Mouse (Mus musculus) ES-E14 (cell line): ENCODE results near the gene Inpp5d. TPM values are rescaled to one million over a fixed set of nuclear protein-coding genes. Genes with fewer than 3 reads are reported as not detected.

Experiments used
- DNase-seq: peaks from one replicate; pipeline ENCODE4 v3.0.0-alpha.2; 2013; ENCODE audit warnings: low read depth, low spot score
- H3K27ac ChIP-seq: 2 replicates; pipeline ENCODE4 v1.5.1; 2012; ENCODE audit warnings: low read depth, mild to moderate bottlenecking, low read length, moderate library complexity, mixed read lengths; ENCODE audit not compliant: poor library complexity, insufficient read depth, severe bottlenecking
- H3K36me3 ChIP-seq: 2 replicates; pipeline ENCODE4 v1.6.1; 2012; ENCODE audit warnings: mild to moderate bottlenecking, low read length, moderate library complexity, mixed read lengths; ENCODE audit not compliant: control insufficient read depth, poor library complexity, insufficient read depth, severe bottlenecking
- H3K4me1 ChIP-seq, 2 experiments: fragments of 150-350 bp in 1 of 2; sonication (generic) in 1 of 2; 2 replicates each; pipeline ENCODE4 v1.6.1; 2012; ENCODE audit warnings: low read length in 2 of 2, mild to moderate bottlenecking in 1 of 2, mixed read lengths in 1 of 2; ENCODE audit not compliant: control insufficient read depth in 2 of 2, insufficient read depth in 2 of 2, poor library complexity in 1 of 2
- H3K4me3 ChIP-seq, 2 experiments: fragments of 150-350 bp in 1 of 2; sonication (generic) in 1 of 2; 2 replicates each; pipeline ENCODE4 v1.5.1; 2012; ENCODE audit warnings: low read length in 2 of 2, low read depth in 1 of 2, mild to moderate bottlenecking in 1 of 2, mixed read lengths in 1 of 2; ENCODE audit not compliant: insufficient read depth in 1 of 2, poor library complexity in 1 of 2, severe bottlenecking in 1 of 2
- H3K9ac ChIP-seq: 2 replicates; pipeline ENCODE4 v1.6.1; 2012; ENCODE audit warnings: low read depth, mild to moderate bottlenecking, low read length, mixed read lengths; ENCODE audit not compliant: poor library complexity, insufficient read depth, severe bottlenecking
- H3K9me3 ChIP-seq: fragments of 150-350 bp; sonication (generic); 2 replicates; pipeline ENCODE4 v1.6.1; 2012; ENCODE audit warnings: low read depth, mild to moderate bottlenecking, low read length; ENCODE audit not compliant: control insufficient read depth, insufficient read depth
- CHD2 ChIP-seq: IDR thresholded peaks from 2 replicates; pipeline ENCODE4 v1.6.1; 2014; ENCODE audit warnings: mild to moderate bottlenecking, low read depth, low read length, inconsistent platforms
- HCFC1 ChIP-seq: IDR thresholded peaks from 2 replicates; pipeline ENCODE4 v1.6.1; 2012; ENCODE audit warnings: low read length, inconsistent platforms, borderline replicate concordance; ENCODE audit not compliant: insufficient read depth
- MAFK ChIP-seq: IDR thresholded peaks from 2 replicates; pipeline ENCODE4 v1.6.1; 2014; ENCODE audit warnings: mild to moderate bottlenecking, low read depth, low read length, inconsistent platforms; ENCODE audit not compliant: insufficient read depth
- ZC3H11A ChIP-seq: IDR thresholded peaks from 2 replicates; pipeline ENCODE4 v1.6.1; 2012; ENCODE audit warnings: low read depth, mild to moderate bottlenecking, inconsistent platforms, low read length, borderline replicate concordance
- ZNF384 ChIP-seq: IDR thresholded peaks from 2 replicates; pipeline ENCODE4 v1.6.1; 2012; ENCODE audit warnings: low read depth, low read length, inconsistent platforms
- in situ Hi-C, 2 experiments: fragments of 600-800 bp; cut with MboI; formaldehyde crosslinking; loops; one replicate each; pipeline ENCODE4 v1.15.1; 2025; ENCODE audit warnings: low sequenced_read_pairs in 2 of 2, inconsistent platforms in 1 of 2; ENCODE audit not compliant: unreplicated experiment in 2 of 2
- total RNA-seq: library from RNA; depleted of rRNA; stranded (reverse); fragments of 300-350 nt; gene quantifications from 2 replicates; pipeline ENCODE4 v1.2.3, GENCODE M21; 2012

Inpp5d gene
- total RNA-seq, 1 experiment = 39.5 TPM

DNA sequence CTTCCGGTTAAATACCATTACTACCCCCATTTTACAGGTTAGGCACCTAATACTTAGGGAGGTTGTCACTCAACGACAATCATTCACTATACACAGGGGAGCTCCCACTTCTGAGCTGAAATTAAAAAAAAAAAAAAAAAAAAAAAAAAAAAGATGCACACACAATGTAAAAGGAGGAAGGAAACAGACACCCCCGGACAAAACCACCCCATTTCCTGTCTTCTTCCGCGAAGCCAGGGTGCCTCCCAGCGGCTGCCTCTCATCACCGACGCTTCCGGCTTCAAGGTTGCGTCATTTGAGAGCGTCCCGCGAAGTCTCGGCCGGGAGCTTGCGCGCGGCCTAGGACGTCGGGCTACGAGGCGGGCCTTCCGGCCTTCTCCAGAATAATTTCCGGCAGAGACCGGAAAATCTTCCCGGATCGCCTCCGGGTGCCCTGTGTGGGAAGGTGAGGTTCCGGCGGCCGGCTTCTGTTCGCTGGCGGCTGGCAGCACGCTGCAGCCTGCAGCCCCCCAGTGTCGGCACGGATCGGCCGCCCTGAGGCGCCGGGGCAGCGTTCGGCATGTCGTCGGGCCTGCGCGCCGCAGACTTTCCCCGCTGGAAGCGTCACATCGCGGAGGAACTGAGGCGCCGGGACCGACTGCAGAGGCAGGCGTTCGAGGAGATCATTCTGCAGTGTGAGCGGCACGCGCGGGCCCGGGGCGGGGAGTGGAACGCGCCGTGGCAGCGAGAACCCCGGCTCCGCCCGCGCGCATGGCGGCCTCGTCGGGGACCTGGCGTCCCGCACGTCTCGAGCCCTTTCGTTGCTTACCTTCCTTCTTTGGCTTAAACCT, 135.7 kb downstream of the Inpp5d start, which contains the start of gene Atg16l1:
Gene Atg16l1, plus strand, starts transcription at position 230 of the 830 bp plus-strand sequence.
- Histone ChIP-seq H3K4me3 (peak within 1 kb of the TSS; percentile 77 to 100), H3K9ac (peak within 1 kb of the TSS; percentile 100), H3K27ac (peak within 1 kb of the TSS; percentile 75), H3K9me3 (no peaks in the 10 kb centered on the region), H3K4me1 (peaks cover 0 to 5% of the 10 kb centered on the region in 2 experiments; a peak in 2 of 4 replicates), H3K36me3 (peaks cover 6% of the 10 kb centered on the region)
- in situ Hi-C loops = no loop called here
- peak; percentile 88 for DNase-seq
- no peak for TF ChIP-seq ZC3H11A
- no peak for TF ChIP-seq MAFK
- TF ChIP-seq HCFC1 = peak; percentile 63
- peak; percentile 90 for TF ChIP-seq ZNF384
- TF ChIP-seq CHD2 = no peak

DNA sequence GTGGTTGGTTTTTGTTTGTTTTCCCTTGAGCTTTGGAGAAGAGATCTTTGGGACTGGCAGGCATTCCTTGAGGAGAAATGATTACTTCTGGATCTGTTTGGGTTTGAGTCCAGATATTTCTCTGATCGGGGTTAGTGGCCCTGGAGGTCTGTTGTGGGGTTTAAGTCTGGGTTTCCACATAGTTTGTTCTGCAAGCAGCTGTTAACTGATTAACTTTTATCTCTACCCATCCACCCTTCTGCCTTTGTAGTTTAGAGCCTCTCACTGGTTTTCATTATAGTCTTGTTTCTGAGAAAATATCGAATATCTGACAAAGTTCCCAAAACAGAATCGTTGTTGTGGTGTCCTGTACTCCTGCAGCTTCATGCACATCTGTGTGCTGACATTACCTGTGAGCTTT, 143.7 kb downstream of the Inpp5d start:
- in situ Hi-C loops = no loop called here
- no peak for DNase-seq
- H3K9ac ChIP-seq = no peak overlapping the region
- peaks cover 49% of the 10 kb centered on the region for H3K36me3 ChIP-seq
- no peaks in the 10 kb centered on the region for H3K4me1 ChIP-seq
- H3K4me3 ChIP-seq = no peak overlapping the region
- no peak overlapping the region for H3K27ac ChIP-seq
- TF ChIP-seq MAFK = no peak
- no peak for TF ChIP-seq HCFC1
- no peak for TF ChIP-seq ZNF384
- no peak for TF ChIP-seq ZC3H11A
- no peak for TF ChIP-seq CHD2
- H3K9me3 ChIP-seq = no peaks in the 10 kb centered on the region

DNA sequence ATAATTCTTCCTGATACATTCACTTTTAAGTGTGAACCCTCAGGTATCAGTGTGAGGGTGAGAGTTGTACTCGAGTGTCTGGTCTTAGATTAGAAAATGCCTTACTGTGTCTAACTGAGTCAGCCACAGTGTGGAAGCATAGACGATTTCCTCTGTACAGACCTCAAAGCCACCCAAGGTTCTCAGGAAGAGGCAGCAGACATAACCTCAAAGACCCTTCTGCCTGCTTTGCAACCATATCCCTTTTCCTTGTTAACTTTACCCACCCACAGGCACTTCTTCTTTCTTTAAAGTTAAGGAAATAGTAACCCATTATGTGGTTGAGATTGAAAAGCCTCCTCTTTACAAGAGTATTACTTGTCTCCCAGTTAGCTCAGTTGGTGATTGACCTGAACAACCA, 145.6 kb downstream of the Inpp5d start:
- no peak overlapping the region for H3K4me3 ChIP-seq

DNA sequence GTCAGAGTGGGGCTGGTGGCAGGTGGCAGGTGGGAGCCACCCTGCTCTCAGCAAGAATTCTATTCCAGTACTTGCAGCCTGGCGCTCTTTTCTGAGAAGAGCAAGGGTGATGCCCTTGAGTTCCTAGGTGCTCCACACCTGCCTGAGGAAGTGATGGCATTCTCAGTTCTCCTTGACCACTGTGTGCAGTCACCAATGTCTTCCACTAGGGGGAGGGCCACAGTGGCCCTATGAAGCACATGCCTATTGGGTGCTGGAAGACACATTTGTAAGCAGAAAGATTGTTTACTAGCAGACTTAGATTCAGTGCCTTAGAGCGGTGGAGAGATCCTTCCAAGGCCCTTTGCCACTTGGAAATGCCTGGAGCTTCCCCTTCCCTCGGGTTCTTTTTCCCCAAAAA, 146.1 kb downstream of the Inpp5d start:
- H3K36me3 ChIP-seq = peaks cover 54% of the 10 kb centered on the region
- H3K27ac ChIP-seq = no peak overlapping the region
- no peak for TF ChIP-seq ZC3H11A
- TF ChIP-seq CHD2 = no peak
- no peak for TF ChIP-seq HCFC1
- no peak for TF ChIP-seq MAFK
- TF ChIP-seq ZNF384 = no peak
- H3K4me3 ChIP-seq = no peak overlapping the region
- no peaks in the 10 kb centered on the region for H3K4me1 ChIP-seq
- no peaks in the 10 kb centered on the region for H3K9me3 ChIP-seq
- peak; percentile 35 for DNase-seq
- H3K9ac ChIP-seq = no peak overlapping the region
- in situ Hi-C loops = no loop called here

More for the DNA sequence above, 145.6 kb downstream of the Inpp5d start:
- DNase-seq = no peak
- H3K9ac ChIP-seq = no peak overlapping the region
- in situ Hi-C loops = no loop called here
- H3K36me3 ChIP-seq = peaks cover 51% of the 10 kb centered on the region
- H3K9me3 ChIP-seq = no peaks in the 10 kb centered on the region
- TF ChIP-seq HCFC1 (no peak), MAFK (no peak), CHD2 (no peak), ZC3H11A (no peak)
- no peak overlapping the region for H3K27ac ChIP-seq
- H3K4me1 ChIP-seq = no peaks in the 10 kb centered on the region
